Mouse (Mus musculus) kidney, adult 2 months (tissue): ENCODE measurements at regions not wholly inside any gene's neighbourhood (a gene's known extent, or its start where the extent isn't known, plus 50 kb on each side); places are given as distances from the start of the nearest gene placed in this dataset.

Experiments
- CTCF ChIP-seq: fragments of 200-500 bp; conservative IDR thresholded peaks from 2 replicates; pipeline ENCODE4 v1.5.1; 2011; ENCODE audit warnings: low read depth, mild to moderate bottlenecking, control low read depth, low read length, moderate library complexity, mixed read lengths; ENCODE audit not compliant: insufficient read depth, insufficient read length
- POLR2A ChIP-seq: fragments of 200-500 bp; IDR thresholded peaks from one replicate; pipeline ENCODE4 v1.6.1; 2011; ENCODE audit warnings: low read depth, low read length, control low read depth

- TF ChIP-seq CTCF (no peak), POLR2A (no peak)
Measured at GRCm38 (mm10) chr4:12779211-12779610, 607.4 kb upstream of the Fam92a start.
